Mouse (Mus musculus) liver, embryonic 14.5 days (tissue): ENCODE measurements around the gene Ppp1r37.

ENCODE experiments used
- CTCF ChIP-seq: IDR thresholded peaks from 2 replicates; pipeline ENCODE4 v1.5.1; 2016; ENCODE audit warnings: antibody characterized with exemption, low read depth, control low read depth
- EP300 ChIP-seq: IDR thresholded peaks from 2 replicates; pipeline ENCODE4 v1.6.1; 2016; ENCODE audit warnings: antibody characterized with exemption, low read depth

DNA sequence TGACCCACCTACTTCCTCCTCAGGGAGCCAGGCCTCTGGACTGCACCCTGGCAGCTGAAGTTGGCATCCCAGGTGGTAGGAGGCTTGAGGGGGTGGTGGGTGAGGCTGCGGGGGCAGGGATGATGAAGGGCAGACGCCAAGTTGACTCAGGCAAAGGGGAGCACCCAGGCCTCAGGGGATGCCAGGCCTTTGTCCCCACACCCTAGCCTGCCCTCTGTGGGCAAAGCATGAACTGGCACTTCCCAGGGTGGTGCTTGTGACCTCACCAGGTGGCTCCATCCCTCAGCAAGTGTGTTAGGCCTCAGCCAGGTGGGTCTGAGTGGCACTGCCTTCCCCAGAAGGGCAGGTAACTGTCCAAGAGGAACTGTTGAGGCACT lies 37.8 kb downstream of the Ppp1r37 start:
- TF ChIP-seq CTCF, result no peak
- TF ChIP-seq EP300, result no peak
